Mouse (Mus musculus): ENCODE measurements around the gene Sh2d5. TPM values are rescaled to one million over a fixed set of nuclear protein-coding genes. Genes with fewer than 3 reads are reported as not detected.

The Sh2d5 gene
- 3.2 and 4.7 TPM in 2 replicates for polyA plus RNA-seq (2011; ENCODE audit: insufficient read depth, insufficient read length, low read depth, missing spikeins)

DNA sequence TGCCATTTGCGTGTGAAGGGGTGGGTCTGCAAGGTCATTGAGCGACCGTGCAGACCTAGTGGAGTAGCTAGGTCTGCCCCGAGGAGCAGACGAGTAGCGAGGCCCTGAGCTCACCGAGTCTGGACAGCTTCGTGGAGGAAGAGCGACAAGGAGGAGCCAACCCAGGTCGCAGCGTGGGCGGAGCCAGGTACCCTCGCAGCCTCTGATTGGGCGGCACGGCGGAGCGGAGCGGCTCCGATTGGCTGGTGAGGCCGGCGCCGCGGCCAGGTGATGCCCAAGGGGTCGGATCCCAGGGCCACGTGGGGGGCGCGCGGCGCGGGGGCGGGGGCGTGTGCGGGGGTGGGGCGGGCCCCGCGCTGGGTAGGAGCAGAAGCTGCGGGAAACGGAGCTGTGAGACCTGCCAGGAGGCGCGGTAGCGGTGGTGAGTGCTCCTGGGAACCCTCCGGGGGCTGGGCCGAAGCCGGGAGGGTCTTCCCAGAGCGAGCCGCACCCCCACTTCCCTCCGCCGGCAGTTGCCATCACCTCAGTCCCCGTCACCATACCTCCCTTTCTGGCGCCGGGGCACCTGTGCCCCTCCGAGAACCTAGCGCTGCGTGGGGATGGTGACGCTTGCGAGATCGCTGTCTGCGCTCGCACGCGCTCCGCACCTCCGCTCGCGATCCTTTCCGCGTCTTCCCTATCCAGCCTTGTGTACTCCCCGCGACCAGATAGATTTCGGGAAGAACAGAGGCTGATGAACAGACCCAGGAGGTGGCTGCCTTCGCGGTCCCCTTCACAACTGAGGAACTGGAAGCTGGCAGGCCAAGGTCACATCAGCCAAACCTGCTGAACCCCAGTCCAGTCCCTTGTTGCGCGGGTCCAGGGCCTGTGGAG is at the start of gene Sh2d5, which contains the start of gene Kif17:
Gene Sh2d5 (plus strand): TSS at position 316 of the 873 bp plus-strand sequence.
Gene Kif17 (plus strand): TSS at position 348 of the 873 bp plus-strand sequence.
- peaks cover 6% of the 10 kb centered on the region for H3K4me1 ChIP-seq (ENCODE audit: control insufficient read depth, insufficient read depth, low read length)
- no peaks in the 10 kb centered on the region for H3K36me3 ChIP-seq (ENCODE audit: control insufficient read depth, insufficient read depth, low read length, poor library complexity, severe bottlenecking)
- TF ChIP-seq POLR2A (IDR thresholded peaks at IDR 0.05; ENCODE audit: insufficient read depth, low read length) (no peak), CTCF (IDR thresholded peaks at IDR 0.05; ENCODE audit: low read depth, low read length) (no peak), EP300 (IDR thresholded peaks at IDR 0.05; ENCODE audit: insufficient read depth, low read depth, low read length) (no peak)
- no peak within 1 kb of the TSS for H3K27ac ChIP-seq (ENCODE audit: insufficient read depth, low read length)
- peak within 1 kb of the TSS; percentile 82 for H3K4me3 ChIP-seq (ENCODE audit: low read depth, low read length)
- peak within 1 kb of the TSS; percentile 39 for H3K9ac ChIP-seq (ENCODE audit: low read depth, poor library complexity, severe bottlenecking)
- H3K9me3 ChIP-seq (replicated peaks; ENCODE audit: control insufficient read depth, insufficient read depth, low read length, poor library complexity, severe bottlenecking), result no peaks in the 10 kb centered on the region
- no peaks in the 10 kb centered on the region for H3K27me3 ChIP-seq (ENCODE audit: control insufficient read depth, insufficient read depth, low read length, poor library complexity, severe bottlenecking)

DNA sequence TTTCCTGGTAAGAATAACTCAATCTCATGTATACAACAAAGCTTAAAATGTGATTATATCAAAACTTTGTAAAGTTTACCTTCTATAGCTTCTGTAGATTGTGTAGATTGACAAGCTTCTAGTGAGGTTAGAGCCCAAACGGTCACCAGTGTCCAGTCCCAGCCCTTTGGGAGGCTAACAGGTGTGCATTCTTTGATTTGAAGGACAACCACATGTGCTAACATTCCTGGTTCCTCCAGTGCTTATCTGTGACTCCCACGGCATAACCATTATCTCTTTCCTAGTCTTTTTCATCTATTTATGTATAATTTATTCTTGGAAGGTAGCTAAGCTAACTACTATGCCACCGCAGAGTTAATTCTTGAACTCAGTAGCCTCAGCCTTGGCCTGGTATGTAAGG is 49.4 kb upstream of the Sh2d5 start:
- Histone ChIP-seq H3K36me3 (ENCODE audit: control insufficient read depth, insufficient read depth, low read length, poor library complexity, severe bottlenecking) (no peaks in the 10 kb centered on the region; the same call in none of the 2 replicates), H3K9me3 (replicated peaks; ENCODE audit: control insufficient read depth, insufficient read depth, low read length, poor library complexity, severe bottlenecking) (no peaks in the 10 kb centered on the region), H3K27me3 (ENCODE audit: control insufficient read depth, insufficient read depth, low read length, poor library complexity, severe bottlenecking) (no peaks in the 10 kb centered on the region), H3K9ac (ENCODE audit: low read depth, poor library complexity, severe bottlenecking) (no peak overlapping the region), H3K4me3 (ENCODE audit: low read depth, low read length) (no peak overlapping the region), H3K4me1 (ENCODE audit: control insufficient read depth, insufficient read depth, low read length) (no peaks in the 10 kb centered on the region), H3K27ac (ENCODE audit: insufficient read depth, low read length) (no peak overlapping the region)
- TF ChIP-seq EP300 (IDR thresholded peaks at IDR 0.05; ENCODE audit: insufficient read depth, low read depth, low read length) (no peak), CTCF (IDR thresholded peaks at IDR 0.05; ENCODE audit: low read depth, low read length) (no peak), POLR2A (IDR thresholded peaks at IDR 0.05; ENCODE audit: insufficient read depth, low read length) (no peak)

DNA sequence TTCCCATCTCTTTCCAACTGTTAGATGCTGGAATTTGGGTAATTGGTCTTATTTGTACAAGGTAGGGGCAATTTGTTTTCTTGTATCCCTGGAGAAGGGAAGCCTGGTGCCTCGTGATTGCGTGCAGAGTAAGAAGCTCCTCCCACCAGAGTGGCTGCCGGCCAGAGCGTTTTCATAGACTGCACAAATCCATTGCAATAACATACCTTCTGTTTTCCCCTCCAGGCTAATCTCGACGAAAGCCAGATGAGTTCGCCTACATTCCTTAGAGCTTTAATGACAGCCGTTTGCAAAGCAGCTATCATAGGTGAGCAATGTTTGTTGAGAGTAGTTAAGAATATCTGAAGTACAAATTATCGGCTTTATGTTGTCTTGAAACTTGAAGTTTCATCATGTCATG is 48.5 kb upstream of the Sh2d5 start:
- TF ChIP-seq POLR2A (IDR thresholded peaks at IDR 0.05; ENCODE audit: insufficient read depth, low read length) (no peak), EP300 (IDR thresholded peaks at IDR 0.05; ENCODE audit: insufficient read depth, low read depth, low read length) (no peak), CTCF (IDR thresholded peaks at IDR 0.05; ENCODE audit: low read depth, low read length) (no peak)
- Histone ChIP-seq H3K9ac (ENCODE audit: low read depth, poor library complexity, severe bottlenecking) (no peak overlapping the region), H3K4me3 (ENCODE audit: low read depth, low read length) (no peak overlapping the region), H3K27ac (ENCODE audit: insufficient read depth, low read length) (no peak overlapping the region), H3K9me3 (replicated peaks; ENCODE audit: control insufficient read depth, insufficient read depth, low read length, poor library complexity, severe bottlenecking) (no peaks in the 10 kb centered on the region), H3K36me3 (ENCODE audit: control insufficient read depth, insufficient read depth, low read length, poor library complexity, severe bottlenecking) (no peaks in the 10 kb centered on the region; the same call in none of the 2 replicates), H3K27me3 (ENCODE audit: control insufficient read depth, insufficient read depth, low read length, poor library complexity, severe bottlenecking) (no peaks in the 10 kb centered on the region), H3K4me1 (ENCODE audit: control insufficient read depth, insufficient read depth, low read length) (no peaks in the 10 kb centered on the region)

DNA sequence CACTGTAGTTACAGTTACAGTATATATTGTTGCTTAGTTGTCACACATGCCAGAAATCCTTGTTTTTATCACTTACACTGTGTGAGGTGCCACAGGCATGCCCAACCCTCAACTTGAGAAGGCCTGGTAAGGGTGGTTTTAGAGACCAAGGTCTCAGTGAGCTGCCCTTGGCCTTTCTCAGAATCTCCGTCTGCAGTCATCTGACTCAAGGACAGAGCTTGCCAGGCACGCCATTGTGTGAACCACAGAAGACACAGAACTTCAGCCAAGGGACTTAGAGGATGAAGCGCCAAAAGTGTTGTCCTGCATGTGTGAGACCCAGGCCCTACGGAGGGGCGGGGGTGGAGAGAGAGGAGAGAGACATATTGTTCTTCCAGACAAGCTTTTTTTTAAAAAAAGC is 40.1 kb upstream of the Sh2d5 start:
- Histone ChIP-seq H3K9me3 (replicated peaks; ENCODE audit: control insufficient read depth, insufficient read depth, low read length, poor library complexity, severe bottlenecking) (no peaks in the 10 kb centered on the region), H3K27me3 (ENCODE audit: control insufficient read depth, insufficient read depth, low read length, poor library complexity, severe bottlenecking) (no peaks in the 10 kb centered on the region), H3K36me3 (ENCODE audit: control insufficient read depth, insufficient read depth, low read length, poor library complexity, severe bottlenecking) (no peaks in the 10 kb centered on the region), H3K9ac (ENCODE audit: low read depth, poor library complexity, severe bottlenecking) (no peak overlapping the region), H3K4me3 (ENCODE audit: low read depth, low read length) (no peak overlapping the region), H3K27ac (ENCODE audit: insufficient read depth, low read length) (no peak overlapping the region), H3K4me1 (ENCODE audit: control insufficient read depth, insufficient read depth, low read length) (no peaks in the 10 kb centered on the region)
- TF ChIP-seq EP300 (IDR thresholded peaks at IDR 0.05; ENCODE audit: insufficient read depth, low read depth, low read length) (no peak), POLR2A (IDR thresholded peaks at IDR 0.05; ENCODE audit: insufficient read depth, low read length) (no peak), CTCF (IDR thresholded peaks at IDR 0.05; ENCODE audit: low read depth, low read length) (no peak)

DNA sequence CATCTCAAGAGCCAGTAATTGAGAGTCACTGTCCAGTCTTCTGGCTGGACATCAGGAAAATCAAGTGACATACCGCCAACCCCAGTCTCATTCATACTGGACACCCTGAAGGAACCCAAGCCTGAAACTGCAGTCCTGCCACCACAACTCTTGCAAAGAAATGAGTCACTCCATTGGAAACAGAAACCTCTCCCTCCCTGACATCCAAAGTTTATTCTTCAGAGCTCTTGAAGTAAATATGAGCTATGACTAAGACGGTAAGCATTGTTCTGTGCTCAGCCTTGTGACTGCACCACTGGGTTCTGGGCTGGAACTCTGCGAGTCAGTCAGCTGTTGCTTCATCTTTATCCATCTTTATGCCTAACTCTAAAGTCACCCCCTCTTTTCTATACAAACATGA is 36.3 kb upstream of the Sh2d5 start:
- no peaks in the 10 kb centered on the region for H3K9me3 ChIP-seq (replicated peaks; ENCODE audit: control insufficient read depth, insufficient read depth, low read length, poor library complexity, severe bottlenecking)
- H3K4me3 ChIP-seq (ENCODE audit: low read depth, low read length), result no peak overlapping the region
- no peaks in the 10 kb centered on the region for H3K27me3 ChIP-seq (ENCODE audit: control insufficient read depth, insufficient read depth, low read length, poor library complexity, severe bottlenecking)
- no peaks in the 10 kb centered on the region for H3K36me3 ChIP-seq (ENCODE audit: control insufficient read depth, insufficient read depth, low read length, poor library complexity, severe bottlenecking)
- H3K4me1 ChIP-seq (ENCODE audit: control insufficient read depth, insufficient read depth, low read length), result no peaks in the 10 kb centered on the region
- TF ChIP-seq CTCF (IDR thresholded peaks at IDR 0.05; ENCODE audit: low read depth, low read length) (no peak), EP300 (IDR thresholded peaks at IDR 0.05; ENCODE audit: insufficient read depth, low read depth, low read length) (no peak), POLR2A (IDR thresholded peaks at IDR 0.05; ENCODE audit: insufficient read depth, low read length) (no peak)
- no peak overlapping the region for H3K9ac ChIP-seq (ENCODE audit: low read depth, poor library complexity, severe bottlenecking)
- no peak overlapping the region for H3K27ac ChIP-seq (ENCODE audit: insufficient read depth, low read length)

DNA sequence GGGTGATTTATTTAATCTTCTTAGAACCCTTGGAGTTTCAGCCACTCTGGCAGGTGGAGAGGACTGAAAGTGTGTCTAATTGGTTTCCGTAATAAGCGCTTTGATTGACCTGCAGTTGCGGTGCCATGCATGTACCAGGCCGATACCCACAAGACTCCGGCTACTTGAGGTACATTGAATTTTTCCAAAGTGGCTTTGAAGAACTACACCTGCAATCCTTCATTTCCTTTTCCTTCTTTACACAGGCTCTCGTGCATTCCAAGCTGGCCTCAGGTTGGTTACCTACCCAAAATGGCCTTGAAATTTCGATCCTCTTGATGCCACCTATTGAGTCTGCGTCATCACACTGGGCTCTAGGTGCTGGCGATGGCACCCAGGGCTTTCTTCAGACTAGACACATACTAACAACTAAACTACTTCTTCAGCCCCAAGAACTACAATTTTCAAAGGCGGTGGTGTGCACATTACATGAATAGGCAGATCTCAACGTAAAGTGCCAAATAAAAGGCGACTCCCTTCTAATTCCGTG is 34.5 kb upstream of the Sh2d5 start:
- TF ChIP-seq CTCF (IDR thresholded peaks at IDR 0.05; ENCODE audit: low read depth, low read length) (no peak), EP300 (IDR thresholded peaks at IDR 0.05; ENCODE audit: insufficient read depth, low read depth, low read length) (no peak), POLR2A (IDR thresholded peaks at IDR 0.05; ENCODE audit: insufficient read depth, low read length) (no peak)
- H3K9ac ChIP-seq (ENCODE audit: low read depth, poor library complexity, severe bottlenecking), result peak overlapping the region; percentile 85
- no peaks in the 10 kb centered on the region for H3K27me3 ChIP-seq (ENCODE audit: control insufficient read depth, insufficient read depth, low read length, poor library complexity, severe bottlenecking)
- H3K4me3 ChIP-seq (ENCODE audit: low read depth, low read length), result peak overlapping the region; percentile 80
- H3K27ac ChIP-seq (ENCODE audit: insufficient read depth, low read length), result peak overlapping the region; percentile 21; the same call in 1 of the 2 replicates
- H3K9me3 ChIP-seq (replicated peaks; ENCODE audit: control insufficient read depth, insufficient read depth, low read length, poor library complexity, severe bottlenecking), result no peaks in the 10 kb centered on the region
- H3K36me3 ChIP-seq (ENCODE audit: control insufficient read depth, insufficient read depth, low read length, poor library complexity, severe bottlenecking), result no peaks in the 10 kb centered on the region
- peaks cover 2% of the 10 kb centered on the region for H3K4me1 ChIP-seq (ENCODE audit: control insufficient read depth, insufficient read depth, low read length)

Data from ES-Bruce4 (cell line).